Mouse (Mus musculus): ENCODE results near the gene 4930512M02Rik.
"Not testable (repeated sequence)": the region's sequence is repeated elsewhere in the genome, so short reads cannot be mapped to it uniquely, and the experiment has no call there.

4930512M02Rik gene

DNA sequence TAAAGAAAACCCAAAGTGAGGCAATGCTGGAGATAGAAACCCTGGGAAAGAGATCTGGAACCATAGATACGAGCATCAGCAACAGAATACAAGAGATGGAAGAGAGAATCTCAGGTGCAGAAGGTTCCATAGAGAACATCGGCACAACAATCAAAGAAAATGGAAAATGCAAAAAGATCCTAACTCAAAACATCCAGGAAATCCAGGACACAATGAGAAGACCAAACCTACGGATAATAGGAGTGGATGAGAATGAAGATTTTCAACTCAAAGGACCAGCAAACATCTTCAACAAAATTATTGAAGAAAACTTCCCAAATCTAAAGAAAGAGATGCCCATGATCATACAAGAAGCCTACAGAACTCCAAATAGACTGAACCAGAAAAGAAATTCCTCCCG lies at the start of gene 4930512M02Rik:
Gene 4930512M02Rik (minus strand): TSS at position 101 of the 400 bp plus-strand sequence.
- not testable (repeated sequence) for DNase-seq (ENCODE audit: low spot score in 2 of 2)

DNA sequence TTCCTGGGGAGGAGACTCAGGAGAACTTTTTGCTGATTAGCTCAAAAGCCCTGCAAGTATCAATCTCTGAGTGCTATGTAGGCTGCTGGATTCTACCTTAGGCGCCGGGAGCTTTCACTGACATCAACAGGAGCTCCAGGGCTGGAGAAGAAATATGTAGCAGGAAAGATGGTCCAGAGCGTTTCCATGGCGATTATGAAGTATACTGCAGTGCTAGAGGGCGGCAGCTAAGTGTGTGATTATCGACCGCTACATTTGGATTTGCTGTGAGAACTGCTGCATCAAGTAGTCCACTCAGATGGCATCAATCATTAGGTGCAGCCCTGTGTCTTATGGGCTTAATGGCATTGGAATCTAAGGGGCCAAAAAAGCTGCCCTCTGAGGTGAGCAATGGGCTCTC lies 49.5 kb upstream of the 4930512M02Rik start:
- no peak for DNase-seq (ENCODE audit: low spot score in 2 of 2)

DNA sequence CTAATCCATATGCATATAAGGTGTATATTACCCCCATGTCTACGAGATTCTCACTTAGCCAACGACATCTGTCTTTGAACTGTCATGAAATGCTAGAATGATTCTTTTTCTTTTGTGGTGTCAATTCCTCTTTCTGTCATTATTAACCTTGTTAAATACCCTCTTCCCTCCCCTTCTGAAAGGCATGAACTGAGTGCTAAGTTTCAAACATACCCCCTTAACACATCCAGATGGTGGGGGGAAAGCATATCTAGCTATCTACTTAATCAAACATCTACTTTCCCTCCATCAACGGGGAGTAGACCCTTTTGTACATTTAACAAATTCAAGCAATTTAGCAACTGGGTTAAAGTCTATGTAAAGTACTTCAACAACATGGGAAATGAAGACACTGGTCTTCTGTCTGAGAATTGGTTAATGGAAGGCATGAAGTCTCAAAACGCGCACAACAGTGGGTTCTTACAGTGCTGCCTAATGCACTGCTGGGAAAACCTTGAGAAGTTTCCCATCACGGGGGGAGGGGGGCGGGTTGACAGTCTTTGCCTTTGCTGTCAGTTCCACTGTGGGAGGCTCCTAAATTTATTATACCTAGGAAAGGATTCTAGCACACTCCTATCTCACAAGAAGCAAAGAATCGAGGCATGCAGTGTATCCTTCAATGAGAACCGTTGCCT lies 48.6 kb upstream of the 4930512M02Rik start:
- no peak for DNase-seq (ENCODE audit: low spot score in 2 of 2)

GRCm38 (mm10) chr11:11675063-11675462 lies 47.4 kb upstream of the 4930512M02Rik start:
- DNase-seq (ENCODE audit: low spot score in 2 of 2): no peak

DNA sequence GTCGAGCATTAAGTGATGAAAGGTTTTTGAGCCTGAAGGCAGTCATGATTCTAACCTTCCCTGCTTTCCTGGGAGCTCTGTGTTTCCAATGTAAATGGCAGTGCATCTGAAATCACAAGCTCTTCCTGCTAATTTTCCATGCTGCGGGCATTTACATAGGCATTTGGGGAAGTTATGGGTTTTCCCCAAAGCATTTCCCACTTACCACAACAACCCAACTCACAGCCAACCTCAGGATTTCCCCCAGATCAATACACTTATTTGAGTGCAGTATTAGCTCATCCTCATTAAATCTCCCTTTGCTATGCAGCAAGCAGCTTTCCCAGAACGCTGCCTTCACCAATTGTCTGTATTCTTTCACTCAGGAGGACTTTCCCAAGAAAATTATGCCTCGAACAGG lies 45.3 kb upstream of the 4930512M02Rik start:
- DNase-seq (ENCODE audit: low spot score in 2 of 2): no peak

- DNase-seq (ENCODE audit: low spot score in 2 of 2): no peak
These were observed 40.3 kb upstream of the 4930512M02Rik start for GRCm38 (mm10) chr11:11667922-11668290.

DNA sequence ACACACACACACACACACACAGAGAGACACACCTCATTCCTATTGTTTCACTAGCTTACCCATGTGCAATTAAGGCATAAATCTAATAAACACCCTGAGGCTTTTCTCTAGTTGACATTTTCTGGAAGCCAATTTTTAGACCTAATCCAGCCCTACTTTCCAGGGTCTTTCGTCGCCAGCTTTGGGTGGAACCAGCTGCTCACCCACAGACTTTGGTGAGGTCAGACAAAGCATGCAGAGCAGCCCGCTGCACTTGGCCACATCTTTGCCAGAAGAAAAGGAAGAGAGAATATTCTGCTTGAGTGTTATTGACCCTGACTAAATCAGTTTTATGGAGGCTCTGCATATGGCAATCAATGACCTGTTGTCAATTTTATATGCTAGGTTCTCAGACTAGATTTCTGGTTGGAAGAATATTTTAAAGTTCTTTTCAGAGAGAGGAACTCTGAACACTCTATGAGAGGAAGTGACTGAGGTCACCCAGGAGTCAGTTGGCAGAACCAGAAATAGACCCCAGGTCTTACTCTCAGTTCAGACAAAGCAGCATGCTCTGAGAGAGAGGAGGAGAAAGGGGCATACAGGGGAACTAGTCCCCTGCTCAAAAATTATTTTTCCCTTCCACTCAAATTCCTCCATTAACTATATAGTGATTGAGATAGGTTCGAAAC lies 39.8 kb upstream of the 4930512M02Rik start:
- no peak for DNase-seq (ENCODE audit: low spot score in 2 of 2)

- DNase-seq (ENCODE audit: low spot score in 2 of 2): no peak
These were observed 33.0 kb upstream of the 4930512M02Rik start for GRCm38 (mm10) chr11:11660651-11661050.

- DNase-seq (ENCODE audit: low spot score in 2 of 2): no peak
These were observed 31.2 kb upstream of the 4930512M02Rik start for GRCm38 (mm10) chr11:11658834-11659233.

- no peak for DNase-seq (ENCODE audit: low spot score in 2 of 2)
These were observed 30.0 kb upstream of the 4930512M02Rik start for GRCm38 (mm10) chr11:11657634-11658033.

DNA sequence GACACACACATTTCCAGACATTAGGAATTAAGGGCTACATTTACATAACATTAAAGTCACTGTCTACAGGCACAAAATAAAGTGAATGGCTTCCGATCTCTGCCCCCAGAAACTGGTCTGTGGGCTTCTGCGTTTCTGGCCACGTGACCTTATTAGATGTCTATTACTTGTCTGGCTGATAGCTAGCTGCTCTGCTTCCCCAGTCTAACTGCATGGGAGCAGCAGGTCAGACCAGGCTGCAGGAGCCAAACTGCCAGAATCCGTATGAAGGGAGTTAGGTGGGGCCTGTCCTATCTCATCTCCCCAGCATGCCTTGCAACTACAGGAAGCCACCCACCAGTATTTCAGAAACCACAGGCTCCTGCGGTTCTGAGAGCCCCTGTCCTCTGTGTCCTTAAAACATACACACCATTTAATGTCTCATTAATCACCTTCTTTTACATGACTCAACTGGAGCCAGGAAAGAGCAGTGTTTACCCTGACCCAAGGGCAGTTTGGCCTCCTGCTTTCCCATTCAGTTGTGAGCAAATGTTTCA lies 29.4 kb upstream of the 4930512M02Rik start:
- DNase-seq (ENCODE audit: low spot score in 2 of 2): no peak

DNA sequence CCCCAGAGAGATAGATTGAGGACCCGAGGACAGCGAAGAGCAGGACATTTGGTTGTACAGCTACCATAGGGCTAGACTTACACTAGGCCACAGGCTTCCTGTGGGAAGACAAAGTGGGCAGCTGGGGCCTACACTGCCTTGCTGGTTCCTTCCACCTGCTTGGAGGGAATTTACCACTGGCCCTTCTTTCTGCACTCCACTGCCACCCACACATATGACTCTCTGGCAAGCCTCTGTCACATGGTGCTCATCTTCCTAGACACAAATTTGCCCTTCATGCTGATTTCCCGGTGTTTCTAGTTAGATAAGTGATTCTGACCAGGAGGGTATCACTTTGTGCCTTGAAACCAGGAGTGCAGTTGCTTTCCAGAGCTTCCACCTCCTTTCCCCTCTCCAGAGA lies 28.8 kb upstream of the 4930512M02Rik start:
- no peak for DNase-seq (ENCODE audit: low spot score in 2 of 2)

DNA sequence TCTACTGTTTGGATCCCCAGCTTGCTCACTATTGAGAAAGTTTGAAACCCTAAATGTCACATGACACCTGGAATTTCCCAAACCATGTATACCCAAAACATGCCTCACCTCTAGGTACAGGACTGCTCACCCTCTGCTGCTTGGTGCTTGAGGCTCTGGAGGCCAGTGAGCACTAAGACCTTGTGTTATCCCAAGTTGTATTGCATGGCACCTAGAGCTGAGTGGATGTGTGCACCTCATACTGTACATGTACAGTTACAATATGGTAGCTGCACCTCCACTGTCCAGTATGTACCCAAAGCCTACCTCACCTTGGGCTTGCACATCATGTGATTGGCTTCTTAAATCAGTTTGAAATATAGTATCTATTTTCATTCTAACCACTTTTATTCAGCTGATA lies 16.7 kb upstream of the 4930512M02Rik start:
- no peak for DNase-seq (ENCODE audit: low spot score in 2 of 2)

DNA sequence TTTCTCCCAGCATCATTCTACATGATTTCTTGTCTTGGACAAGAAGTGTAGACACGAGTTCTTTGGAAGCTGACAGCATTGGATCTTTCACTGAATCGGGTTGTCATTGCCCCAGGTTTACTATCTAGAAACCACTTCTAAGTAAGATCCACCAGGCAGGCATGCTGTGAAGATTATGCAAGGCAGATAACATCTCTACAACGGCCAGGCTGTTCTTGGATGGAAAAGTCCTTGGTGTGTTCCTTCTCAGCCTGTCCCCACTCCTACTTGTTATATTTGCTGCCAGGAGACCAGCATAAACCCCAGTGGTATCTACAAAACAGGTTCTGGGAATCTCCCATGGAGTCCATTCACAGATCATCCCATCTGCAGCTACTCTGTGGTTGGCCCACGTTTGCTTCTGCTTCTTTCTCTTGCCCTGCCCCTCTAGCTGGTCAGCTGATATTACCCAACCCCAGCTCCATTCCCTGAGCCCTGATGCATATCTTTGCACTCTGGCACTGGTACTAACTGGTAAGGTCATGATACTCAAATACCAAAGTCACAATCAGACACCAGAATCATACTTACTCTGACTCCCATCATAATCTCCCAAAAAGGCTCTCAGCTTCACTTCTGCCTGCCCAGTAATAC lies 3.4 kb downstream of the 4930512M02Rik start:
- DNase-seq (ENCODE audit: low spot score in 2 of 2): no peak

GRCm38 (mm10) chr11:11609243-11609642 lies 18.4 kb downstream of the 4930512M02Rik start:
- DNase-seq (ENCODE audit: low spot score in 2 of 2): no peak

DNA sequence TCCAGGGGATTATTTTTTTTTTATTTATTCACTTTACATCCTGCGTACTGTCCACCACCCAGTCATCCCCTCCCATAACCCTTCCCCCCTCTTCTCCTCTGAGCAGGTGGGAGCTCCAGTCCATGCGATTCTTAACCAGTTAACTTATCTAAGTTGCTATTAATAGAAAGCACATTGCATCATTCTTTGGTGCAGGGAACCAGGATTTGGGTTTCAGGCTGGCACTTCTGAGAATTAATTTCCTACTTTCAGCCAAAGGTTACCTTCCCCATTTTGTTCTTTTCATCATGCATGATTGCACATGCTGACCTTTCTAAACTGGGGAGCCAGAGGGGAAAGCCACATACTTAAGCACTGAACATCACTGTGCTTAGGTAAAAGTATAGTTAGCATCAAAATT lies 40.3 kb downstream of the 4930512M02Rik start:
- DNase-seq (ENCODE audit: low spot score in 2 of 2): no peak

DNA sequence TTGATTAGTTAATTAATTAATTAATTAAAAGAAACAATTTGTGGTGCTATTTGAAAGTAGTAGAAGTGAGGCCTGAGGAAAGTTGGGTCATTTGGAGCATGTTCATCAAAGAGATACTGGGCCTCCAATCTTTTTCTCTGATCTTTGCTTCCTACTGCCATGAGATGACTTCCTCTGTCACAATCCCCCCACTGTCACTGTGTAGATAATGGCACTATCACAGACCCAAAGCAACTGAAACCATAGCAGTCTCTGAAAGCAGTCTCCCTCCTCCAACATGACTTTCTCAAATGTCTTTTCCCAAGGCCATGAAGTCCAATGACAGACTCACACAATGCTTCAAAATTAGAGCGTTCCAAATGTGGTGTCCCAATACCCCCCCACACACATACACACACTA lies 41.2 kb downstream of the 4930512M02Rik start:
- no peak for DNase-seq (ENCODE audit: low spot score in 2 of 2)

- no peak for DNase-seq (ENCODE audit: low spot score in 2 of 2)
These were observed 53.9 kb downstream of the 4930512M02Rik start for GRCm38 (mm10) chr11:11573691-11574090.

DNA sequence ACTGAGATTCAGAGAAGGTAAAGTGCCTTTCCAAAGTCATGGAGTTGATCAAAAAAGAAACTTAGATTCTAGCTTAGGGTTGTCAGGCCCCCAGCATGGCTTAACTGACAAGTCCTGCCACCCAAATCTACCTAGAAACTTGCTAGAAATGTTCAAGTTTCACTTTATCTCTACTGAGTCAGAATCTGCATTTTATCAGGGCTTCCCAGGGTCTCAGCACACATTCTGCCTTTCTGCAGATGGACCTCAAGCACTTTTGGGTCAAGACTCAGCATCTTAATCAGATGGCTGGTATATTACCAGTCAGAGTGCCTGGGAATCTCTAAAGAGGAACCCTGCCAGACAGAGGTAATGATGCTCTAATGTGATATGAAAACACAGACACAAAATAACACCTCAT lies 56.9 kb downstream of the 4930512M02Rik start:
- DNase-seq (ENCODE audit: low spot score in 2 of 2): no peak

GRCm38 (mm10) chr11:11569466-11570132 lies 58.0 kb downstream of the 4930512M02Rik start:
- no peak for DNase-seq (ENCODE audit: low spot score in 2 of 2)

- DNase-seq (ENCODE audit: low spot score in 2 of 2): no peak
These were observed 59.6 kb downstream of the 4930512M02Rik start for GRCm38 (mm10) chr11:11568033-11568432.

- DNase-seq (ENCODE audit: low spot score in 2 of 2): no peak
These were observed 62.4 kb downstream of the 4930512M02Rik start for GRCm38 (mm10) chr11:11565146-11565820.
